Mouse (Mus musculus) olfactory bulb, adult 2 months (tissue): ENCODE data around the gene Rab27a. TPM values are rescaled to one million over a fixed set of nuclear protein-coding genes. Genes with fewer than 3 reads are reported as not detected.
A peak's percentile ranks its signal among the peaks of the same experiment; 100 is the strongest.
"Not testable (repeated sequence)": the region's sequence is repeated elsewhere in the genome, so short reads cannot be mapped to it uniquely, and the experiment has no call there.

Source experiments
- H3K27ac ChIP-seq: fragments of 200-500 bp; 2 replicates; pipeline ENCODE4 v1.5.1; 2012; ENCODE audit warnings: low read depth, low read length; ENCODE audit not compliant: insufficient read depth
- H3K4me1 ChIP-seq: fragments of 200-500 bp; 2 replicates; pipeline ENCODE4 v1.6.1; 2012; ENCODE audit warnings: low read length; ENCODE audit not compliant: control insufficient read depth, insufficient read depth
- H3K4me3 ChIP-seq: fragments of 200-500 bp; 2 replicates; pipeline ENCODE4 v1.5.1; 2012; ENCODE audit warnings: mild to moderate bottlenecking, low read depth, low read length, moderate library complexity; ENCODE audit not compliant: insufficient read depth
- CTCF ChIP-seq: fragments of 200-500 bp; IDR thresholded peaks from 2 replicates; pipeline ENCODE4 v1.5.1; 2012; ENCODE audit warnings: low read depth, mild to moderate bottlenecking, low read length, moderate library complexity; ENCODE audit not compliant: insufficient read depth
- POLR2A ChIP-seq: fragments of 200-500 bp; IDR thresholded peaks from 2 replicates; pipeline ENCODE4 v1.6.1; 2012; ENCODE audit warnings: mild to moderate bottlenecking, low read depth, low read length, moderate library complexity; ENCODE audit not compliant: insufficient read depth
- WGBS: fragments of 180-500 bp; shearing (Covaris S2); methylation state at CpG from one replicate; pipeline ENCODE4 v1.1.7; 2018; 5-methylcytosine and 5-hydroxymethylcytosine counted together
- polyA plus RNA-seq: library from polyadenylated mRNA; stranded (reverse); fragments of >200 nt; gene quantifications from 2 replicates; pipeline ENCODE4 v1.2.4, GENCODE M21; 2012; ENCODE audit warnings: low replicate concordance; ENCODE audit not compliant: missing spikeins, insufficient read depth, insufficient read length

Rab27a gene
- polyA plus RNA-seq, 1 experiment, result not detected

DNA sequence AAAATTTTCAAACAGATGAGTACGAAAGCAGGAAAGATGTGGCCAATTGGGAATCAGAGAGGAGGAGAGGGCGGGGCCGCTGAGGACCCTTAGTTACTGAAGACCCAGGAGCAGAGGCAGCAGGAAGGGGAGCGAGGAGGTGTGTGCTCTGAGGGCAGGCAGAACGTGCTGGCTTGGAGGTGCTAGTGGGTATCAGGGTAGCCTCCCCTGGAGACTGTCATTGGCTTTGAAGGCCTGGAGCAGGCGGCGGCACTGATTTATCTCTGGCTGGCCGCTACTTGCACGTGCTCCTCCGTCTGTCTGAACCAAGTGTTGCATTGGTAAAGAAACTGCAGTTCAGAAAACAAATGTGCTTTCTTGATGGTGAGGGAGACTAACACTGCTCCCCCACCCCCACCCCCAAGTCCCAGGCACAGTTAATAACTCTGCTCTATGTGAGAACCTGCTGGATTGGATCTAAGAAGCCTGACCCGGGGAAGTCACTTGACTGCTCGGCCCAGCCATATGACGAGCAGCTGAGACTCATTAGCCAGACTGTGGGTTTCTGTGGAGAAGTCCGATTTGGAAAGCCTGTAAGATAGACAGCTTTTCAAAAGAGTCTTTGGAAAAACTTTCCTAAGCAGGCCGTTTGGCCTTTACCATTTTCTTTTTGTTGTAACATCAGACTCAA lies 19.1 kb downstream of the Rab27a start:
- TF ChIP-seq CTCF (no peak), POLR2A (no peak)
- Histone ChIP-seq H3K4me3 (no peak overlapping the region), H3K27ac (no peak overlapping the region), H3K4me1 (peaks cover 14% of the 10 kb centered on the region)
- 51% methylated on average over 15 of the region's 15 CpGs for WGBS

DNA sequence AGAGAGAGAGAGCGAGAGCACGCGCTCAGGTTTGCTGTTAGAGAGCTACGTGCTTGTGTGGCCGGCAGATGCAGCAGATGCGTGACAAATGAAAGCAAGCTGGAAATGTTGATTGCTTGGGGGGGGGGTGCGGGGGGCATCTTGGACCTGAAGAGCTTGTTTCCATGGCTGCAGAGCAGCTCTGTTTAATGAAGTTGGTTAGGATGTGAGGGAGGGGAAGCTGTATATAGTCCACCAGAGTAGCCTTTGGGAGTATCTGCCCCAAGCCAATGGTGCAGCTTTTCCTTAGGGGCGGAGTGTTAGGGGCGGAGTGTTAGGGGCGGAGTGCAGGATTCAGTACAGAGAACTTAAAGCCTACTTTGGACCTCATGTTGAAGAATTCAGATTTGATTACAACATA lies 22.4 kb downstream of the Rab27a start:
- peaks cover 14% of the 10 kb centered on the region for H3K4me1 ChIP-seq
- TF ChIP-seq POLR2A, result no peak
- TF ChIP-seq CTCF, result no peak
- no peak overlapping the region for H3K4me3 ChIP-seq
- 50% methylated on average over 10 of the region's 10 CpGs for WGBS
- no peak overlapping the region for H3K27ac ChIP-seq

DNA sequence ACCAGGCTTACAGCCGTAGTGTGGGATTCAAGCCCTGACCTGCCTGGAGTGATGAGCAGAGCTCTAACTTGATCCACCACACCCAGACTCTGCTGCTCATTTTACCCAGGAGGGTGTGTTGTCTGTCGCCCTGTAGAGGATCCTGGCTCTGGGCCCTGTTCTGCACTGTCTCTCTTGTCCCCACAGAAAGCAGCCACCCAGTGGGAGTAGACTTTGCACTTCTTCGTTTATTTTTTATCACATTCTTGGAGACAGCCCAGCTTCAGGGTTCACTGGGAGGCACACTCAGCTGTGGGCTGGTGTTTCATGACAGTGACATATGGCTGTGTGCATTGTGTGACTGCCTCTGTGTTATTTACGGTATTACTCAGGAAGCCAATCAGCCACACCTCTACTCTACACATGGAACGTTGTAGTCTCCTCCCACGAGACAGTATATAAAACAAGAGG lies 23.6 kb downstream of the Rab27a start:
- no peak for TF ChIP-seq POLR2A
- no peak for TF ChIP-seq CTCF
- Histone ChIP-seq H3K4me3 (no peak overlapping the region), H3K27ac (0 out of 2 replicates have a peak overlapping the region, but pooled peaks have one; percentile 17), H3K4me1 (peaks cover 14% of the 10 kb centered on the region)
- 36% methylated on average over 6 of the region's 6 CpGs for WGBS

DNA sequence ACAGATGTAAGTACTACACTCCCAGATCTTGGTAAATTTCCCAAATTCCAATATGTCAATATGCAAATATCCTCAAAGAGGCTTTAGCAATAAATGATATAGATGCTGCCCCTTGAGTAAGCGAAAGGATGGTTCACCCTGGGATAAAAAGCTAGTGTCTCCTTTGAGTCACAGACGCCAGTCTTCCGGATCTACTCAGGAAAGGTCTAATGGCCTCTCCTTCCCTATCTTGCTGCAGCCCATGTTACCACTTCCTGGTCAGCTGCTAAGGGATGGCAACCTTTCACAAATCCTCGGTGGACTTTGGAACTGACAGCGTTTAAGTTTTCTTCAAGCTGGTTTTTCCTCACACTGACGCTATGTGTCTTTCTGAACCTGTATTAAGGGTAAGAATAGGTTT lies 24.0 kb downstream of the Rab27a start:
- TF ChIP-seq CTCF (no peak), POLR2A (no peak)
- WGBS, result 84% methylated on average over 6 of the region's 6 CpGs
- Histone ChIP-seq H3K27ac (no peak overlapping the region), H3K4me3 (no peak overlapping the region), H3K4me1 (peaks cover 11% of the 10 kb centered on the region)

DNA sequence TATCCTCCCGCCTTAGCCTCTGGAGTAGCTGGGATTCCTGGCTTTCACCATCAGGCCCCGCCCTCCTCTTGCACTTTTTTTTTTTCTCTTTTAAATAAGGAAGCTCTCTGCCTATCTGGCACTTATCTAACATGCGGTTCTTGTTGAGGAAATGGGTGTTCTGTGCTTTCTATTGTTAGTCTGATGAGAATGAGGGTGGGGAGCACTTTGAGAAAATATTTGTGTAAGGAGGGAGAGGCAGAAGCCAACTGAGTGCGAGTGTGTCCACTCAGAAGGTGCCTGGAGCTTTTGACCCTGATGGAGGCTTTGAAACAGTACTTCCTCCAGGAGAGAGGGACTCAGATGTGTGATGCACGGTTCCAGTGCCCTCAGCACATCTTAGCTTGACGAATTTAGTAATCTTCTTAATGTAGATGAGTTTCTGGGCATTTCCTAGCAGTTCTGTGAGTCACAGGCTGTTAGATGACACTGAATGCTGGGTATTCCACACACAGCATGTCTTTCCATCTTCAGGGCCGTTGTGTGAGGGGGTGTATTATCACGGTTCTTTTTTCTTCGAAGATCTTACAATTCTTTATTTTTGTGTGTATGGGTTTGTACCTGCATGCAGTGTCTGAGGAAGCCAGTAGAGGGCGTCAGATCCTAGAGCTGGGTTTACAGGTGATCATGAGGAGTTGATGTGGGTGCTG lies 26.5 kb downstream of the Rab27a start:
- no peak overlapping the region for H3K4me3 ChIP-seq
- peaks cover 11% of the 10 kb centered on the region for H3K4me1 ChIP-seq
- no peak overlapping the region for H3K27ac ChIP-seq
- 56% methylated on average over 10 of the region's 10 CpGs for WGBS
- no peak for TF ChIP-seq CTCF
- no peak for TF ChIP-seq POLR2A

DNA sequence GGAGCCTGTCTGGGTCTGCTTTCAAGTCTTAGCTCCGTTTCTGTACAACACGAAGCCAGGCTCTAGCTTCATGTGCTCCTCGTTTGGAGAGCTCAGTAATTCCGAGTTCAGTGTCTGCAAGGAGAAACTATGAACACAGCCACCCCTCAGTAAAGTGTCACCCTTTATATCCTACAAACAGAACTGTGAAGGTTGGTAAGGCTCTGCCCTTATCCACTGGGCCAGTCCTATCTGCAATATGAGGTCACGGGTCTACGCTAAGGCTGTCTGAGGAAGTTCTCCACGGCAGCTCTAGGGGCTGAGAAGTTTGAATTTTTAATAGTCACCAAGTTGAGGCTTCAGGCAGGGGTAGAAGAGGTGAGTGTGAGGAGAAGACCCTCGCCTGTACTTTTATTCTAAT lies 27.8 kb downstream of the Rab27a start:
- no peak overlapping the region for H3K27ac ChIP-seq
- 84% methylated on average over 8 of the region's 8 CpGs for WGBS
- no peak for TF ChIP-seq CTCF
- TF ChIP-seq POLR2A, result no peak
- H3K4me3 ChIP-seq, result no peak overlapping the region
- H3K4me1 ChIP-seq, result peaks cover 7% of the 10 kb centered on the region

DNA sequence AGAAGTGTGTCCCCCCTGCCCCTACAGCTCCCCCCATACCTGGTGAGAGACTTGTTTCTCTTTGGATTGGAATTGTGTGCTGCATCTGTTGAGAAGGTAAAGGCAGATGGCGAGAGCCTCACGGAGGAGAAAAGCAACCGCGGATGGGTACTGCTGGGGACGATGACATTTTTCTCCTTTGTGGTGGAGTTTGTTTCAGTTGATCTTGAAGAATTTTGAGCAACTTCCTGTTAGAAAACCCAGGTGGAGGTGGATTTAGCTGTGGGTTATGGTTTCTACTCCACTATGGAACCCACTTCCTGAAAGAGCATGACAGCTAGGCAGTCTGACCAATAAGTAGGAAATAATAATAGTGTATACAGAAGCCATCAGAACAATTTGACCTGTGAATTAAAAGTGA lies 28.5 kb downstream of the Rab27a start:
- Histone ChIP-seq H3K27ac (no peak overlapping the region), H3K4me1 (peaks cover 1% of the 10 kb centered on the region), H3K4me3 (no peak overlapping the region)
- 91% methylated on average over 5 of the region's 5 CpGs for WGBS
- TF ChIP-seq POLR2A, result no peak
- TF ChIP-seq CTCF, result no peak

DNA sequence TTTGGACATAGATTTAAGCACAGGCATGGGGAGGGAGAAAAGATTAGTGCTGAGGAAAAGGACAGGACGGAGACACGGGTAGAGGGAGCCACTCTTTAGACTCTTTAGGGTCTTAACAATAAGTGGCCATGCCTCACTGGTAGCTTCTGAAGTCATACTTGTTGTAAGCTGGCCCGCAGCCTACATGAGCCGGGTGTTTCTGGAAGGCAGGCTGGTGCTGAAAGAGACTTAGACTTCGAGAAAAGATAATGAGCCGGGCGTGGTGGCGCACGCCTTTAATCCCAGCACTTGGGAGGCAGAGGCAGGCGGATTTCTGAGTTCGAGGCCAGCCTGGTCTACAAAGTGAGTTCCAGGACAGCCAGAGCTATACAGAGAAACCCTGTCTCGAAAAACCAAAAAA lies 34.7 kb downstream of the Rab27a start:
- H3K27ac ChIP-seq, H3K4me3 ChIP-seq: not testable (repeated sequence)
- H3K4me1 ChIP-seq, result peaks cover 10% of the 10 kb centered on the region
- WGBS, result 81% methylated on average over 11 of the region's 12 CpGs

DNA sequence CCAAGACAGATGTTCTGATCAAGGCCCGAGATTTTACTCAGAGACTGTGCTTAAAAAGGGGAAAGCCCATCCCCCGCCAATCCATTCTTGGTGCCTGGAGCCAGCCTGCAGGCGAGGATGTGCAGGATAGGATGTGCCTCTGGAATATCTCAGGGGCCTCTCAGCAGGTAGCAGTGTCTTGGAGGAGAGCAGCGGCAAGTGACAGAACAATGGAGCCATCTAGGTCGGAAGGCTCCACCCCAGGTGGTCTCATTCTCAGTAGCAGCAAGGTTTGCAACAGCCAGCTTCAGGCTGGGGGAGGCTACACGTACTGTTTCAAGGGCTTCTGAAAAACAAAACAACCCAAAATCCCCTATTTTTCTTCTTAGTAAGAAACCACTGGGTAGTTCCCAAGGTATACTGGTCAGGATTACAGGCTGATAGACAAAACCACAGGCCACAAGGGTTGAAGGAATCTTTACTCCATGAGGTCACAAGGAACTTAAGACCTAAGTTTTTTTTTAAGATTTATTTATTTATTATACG lies 35.2 kb downstream of the Rab27a start:
- H3K4me3 ChIP-seq, result no peak overlapping the region
- TF ChIP-seq CTCF, result no peak
- no peak for TF ChIP-seq POLR2A
- H3K27ac ChIP-seq, result no peak overlapping the region
- H3K4me1 ChIP-seq, result peaks cover 10% of the 10 kb centered on the region
- 52% methylated on average over 7 of the region's 7 CpGs for WGBS
